Mouse (Mus musculus) heart, adult 8-10 months (tissue): ENCODE measurements around the gene Hnrnpab. TPM values are rescaled to one million over a fixed set of nuclear protein-coding genes. Genes with fewer than 3 reads are reported as not detected.

ENCODE experiments used
- DNase-seq: peaks from one replicate; pipeline ENCODE4 v3.0.0; 2022; ENCODE audit warnings: low spot score
- total RNA-seq, 4 experiments: library from RNA; stranded (reverse); gene quantifications; 2 replicates each; pipeline ENCODE4 v1.2.4; 2022

The Hnrnpab gene
- total RNA-seq, 4 experiments from 2014 or later, result 119 to 149 (median 133) TPM

DNA sequence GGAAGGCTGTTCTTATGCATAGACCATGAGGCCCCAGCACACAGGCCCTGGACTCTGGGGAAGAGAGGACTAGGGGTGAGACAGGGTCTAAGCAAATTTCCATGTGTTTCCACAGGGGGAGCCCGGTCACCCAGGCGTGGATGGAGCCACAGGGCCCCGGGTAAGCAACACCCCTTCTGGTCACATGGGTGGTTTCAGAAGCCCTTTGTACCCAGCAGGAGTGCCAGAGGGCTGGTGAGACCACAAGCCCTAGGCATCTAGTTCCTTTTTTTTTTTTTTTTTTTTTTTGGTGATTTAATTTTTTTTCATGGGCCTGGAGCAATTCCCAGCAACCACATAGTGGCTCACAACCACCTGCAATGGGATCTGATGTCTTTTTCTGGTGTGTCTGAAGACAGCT, 41.6 kb downstream of the Hnrnpab start:
- no peak for DNase-seq

DNA sequence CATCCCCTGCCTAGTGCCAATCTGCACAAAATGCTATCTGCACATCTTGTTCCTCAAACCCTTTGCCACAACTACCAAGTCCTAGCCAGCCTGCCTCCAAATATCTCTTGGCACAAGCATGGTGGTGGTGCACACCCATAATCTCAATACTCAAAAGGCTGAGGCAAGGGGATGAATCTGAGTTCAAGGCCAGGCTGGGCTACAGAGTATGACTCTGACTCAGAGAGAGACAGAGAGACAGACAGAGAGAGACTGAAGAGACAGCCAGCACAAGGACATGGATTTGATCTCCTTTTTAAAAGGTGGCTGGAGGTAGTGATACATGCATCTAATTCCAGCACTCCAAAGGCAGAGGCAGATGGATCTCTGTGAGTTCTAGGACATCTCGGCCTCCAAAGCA, 43.4 kb downstream of the Hnrnpab start:
- no peak for DNase-seq

DNA sequence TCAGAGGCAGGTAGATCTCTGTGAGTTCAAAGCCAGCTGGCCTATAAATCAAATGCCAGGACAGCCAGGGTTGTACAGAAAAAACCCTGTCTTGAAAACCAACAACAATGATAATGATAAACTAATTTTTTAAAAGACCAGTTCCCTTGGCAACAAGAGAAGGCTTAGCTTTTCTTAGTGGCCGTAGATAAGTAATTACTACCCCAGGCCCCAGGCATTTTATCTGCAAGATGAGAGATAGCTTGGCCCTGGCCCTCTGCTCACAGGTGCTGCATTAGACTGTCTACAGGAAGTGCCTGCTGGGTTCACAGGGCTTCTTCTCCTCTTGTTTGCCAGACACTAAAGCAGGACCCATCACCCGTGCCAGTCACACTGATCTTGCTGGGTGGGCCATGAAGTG, 51.6 kb downstream of the Hnrnpab start:
- DNase-seq, result no peak

DNA sequence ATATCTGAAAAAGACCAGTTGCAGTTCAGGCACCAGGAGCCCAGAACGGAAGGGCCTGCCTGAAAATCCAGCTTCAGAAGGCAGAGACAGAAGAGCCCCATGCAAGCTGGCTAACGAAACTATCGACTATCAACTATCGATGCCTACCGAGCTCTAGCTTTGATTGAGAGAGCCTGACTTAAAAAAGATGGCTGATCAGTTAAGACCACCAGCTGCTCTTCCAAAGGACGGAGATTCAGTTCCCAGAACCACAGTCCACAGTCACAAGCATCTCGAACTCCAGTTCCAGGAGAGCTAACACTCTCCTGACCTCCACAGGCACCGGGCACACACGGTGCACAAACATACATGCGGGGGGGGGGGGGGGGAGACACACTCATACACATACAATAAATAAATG, 52.1 kb downstream of the Hnrnpab start:
- DNase-seq, result no peak

DNA sequence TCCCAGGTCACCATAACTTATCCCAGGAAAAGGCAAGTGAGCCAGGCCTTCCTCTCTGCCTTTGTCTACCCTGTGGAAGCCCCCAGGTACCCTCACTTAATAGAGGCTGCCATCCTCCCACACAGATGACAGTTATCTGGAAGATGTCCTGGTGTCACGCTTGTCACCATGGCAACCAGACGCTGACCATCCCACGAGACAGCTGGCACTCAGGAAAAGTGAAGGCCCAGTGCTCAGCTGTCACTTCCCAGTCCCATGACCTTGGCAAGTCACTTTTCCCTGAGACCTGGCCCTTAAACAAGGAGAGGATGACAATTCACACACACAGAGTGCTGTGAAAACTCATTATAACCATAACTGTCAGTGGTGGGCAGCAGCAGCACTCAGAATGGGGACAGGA, 54.6 kb downstream of the Hnrnpab start:
- no peak for DNase-seq

DNA sequence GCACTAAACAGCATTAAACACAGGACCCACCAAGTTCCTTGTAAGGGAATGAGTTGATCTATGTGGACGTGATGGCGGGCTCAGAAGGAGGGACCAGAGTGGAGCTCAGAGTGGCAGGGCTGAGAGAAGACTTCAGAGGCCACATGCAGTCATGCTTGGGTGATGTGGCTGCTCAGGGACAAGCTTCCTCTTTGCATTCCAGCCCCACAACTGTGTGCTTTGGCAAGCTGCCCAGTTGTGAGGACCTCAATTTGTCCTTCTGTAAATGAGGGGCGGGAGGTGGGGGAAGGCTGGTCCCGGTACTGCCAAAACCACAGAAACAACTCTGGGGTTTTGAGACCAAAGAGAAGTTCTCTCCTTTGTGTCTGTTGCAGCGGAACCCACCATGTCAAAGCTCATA, 55.4 kb downstream of the Hnrnpab start:
- no peak for DNase-seq

Other genes starting within 250 kb of the Hnrnpab start
- gene Phykpl, start 22.1 kb downstream of the Hnrnpab start, total RNA-seq, result 1 to 10 TPM; 8.5 to 9.6 (median 8.9) TPM
- 10 to 100 TPM; 18.4 to 23.7 (median 21.4) TPM for gene Nhp2, start 12.9 kb upstream of the Hnrnpab start, total RNA-seq
- 10 to 100 TPM; 12.6 to 19.1 (median 15.3) TPM for gene Rmnd5b, start 29.0 kb upstream of the Hnrnpab start, total RNA-seq
- gene N4bp3, start 44.0 kb upstream of the Hnrnpab start, total RNA-seq, result 10 to 100 TPM in 3 of 4 experiments, 1 to 10 TPM in 1; 9.2 to 10.8 (median 10.3) TPM
- gene D930048N14Rik, start 44.1 kb upstream of the Hnrnpab start, total RNA-seq, result 1 to 10 TPM in 1 of 4 experiments, under 1 TPM in 3; 0.22 to 1.0 (median 0.63) TPM
- 10 to 100 TPM; 35.6 to 44.6 (median 40.8) TPM for gene 0610009B22Rik, start 82.0 kb upstream of the Hnrnpab start, total RNA-seq
- gene Sec24a, start 156.8 kb upstream of the Hnrnpab start, total RNA-seq, result 10 to 100 TPM; 15.0 to 16.9 (median 16.2) TPM
- gene Sar1b, start 156.8 kb upstream of the Hnrnpab start, total RNA-seq, result 100 to 1,000 TPM; 149 to 178 (median 154) TPM